In genomic region chr9:110230395-110231071, GRCm38 (mm10) we compare ENCODE assay signal across 14 mouse cellular contexts. TPM values are rescaled to one million over a fixed set of nuclear protein-coding genes. Genes with fewer than 3 reads are reported as not detected.
A peak's percentile ranks its signal among the peaks of the same experiment; 100 is the strongest.
DNase-seq lines count a peak whose midpoint lies in the region; ATAC-seq and TF ChIP-seq lines count a peak whose summit lies in the region.
"Had no signal": no experiment of that assay in that cellular context is flagged by ENCODE, and none has a peak within 500 bp of the region (broad histone marks: within the 10 kb centered on the region; RNA-seq: fewer than 3 reads in every experiment).

No protein-coding gene starts in this region.

- WGBS in hindbrain, embryonic 12.5 days: 86% methylated on average over 16 of the region's 16 CpGs
- WGBS in hindbrain, embryonic 10.5 days: 91% methylated on average over 16 of the region's 16 CpGs
- WGBS in lung, postnatal 0 days: 74% methylated on average over 16 of the region's 16 CpGs
- WGBS in limb, embryonic 14.5 days: 67% methylated on average over 16 of the region's 16 CpGs
- 82% methylated on average over 16 of the region's 16 CpGs for WGBS in kidney, embryonic 16.5 days

- H3K4me3 ChIP-seq in hindbrain, embryonic 12.5 days: no peak overlapping the region
- no peak overlapping the region for H3K4me3 ChIP-seq in hindbrain, embryonic 10.5 days
- H3K4me3 ChIP-seq in lung, postnatal 0 days (ENCODE audit: low read depth, low read length): no peak overlapping the region
- no peak overlapping the region for H3K4me3 ChIP-seq in limb, embryonic 14.5 days (replicated peaks; ENCODE audit: low read length)
- no peak overlapping the region for H3K4me3 ChIP-seq in kidney, embryonic 16.5 days (ENCODE audit: low read length)
- H3K4me3 ChIP-seq: midbrain, embryonic 12.5 days; neural tube, embryonic 13.5 days had no signal

- TF ChIP-seq EP300 in lung, postnatal 0 days (IDR thresholded peaks at IDR 0.05): no peak

- no peak for ATAC-seq in hindbrain, embryonic 12.5 days (ENCODE audit: low FRiP score)
- peak; percentile 75 for ATAC-seq in lung, postnatal 0 days
- ATAC-seq in limb, embryonic 14.5 days (ENCODE audit: low FRiP score, low read depth): peak; percentile 39; the same call in 1 of the 2 replicates
- ATAC-seq in kidney, embryonic 16.5 days (ENCODE audit: low FRiP score, low TSS enrichment): no peak
- ATAC-seq: activated CD4-positive, CD25-positive, alpha-beta regulatory T cell, adult 4 months had no signal

- H3K9ac ChIP-seq in hindbrain, embryonic 12.5 days: no peak overlapping the region
- no peak overlapping the region for H3K9ac ChIP-seq in lung, postnatal 0 days (replicated peaks; ENCODE audit: low read depth)
- H3K9ac ChIP-seq in limb, embryonic 14.5 days (ENCODE audit: low read depth, low read length, severe bottlenecking): no peak overlapping the region
- H3K9ac ChIP-seq in kidney, embryonic 16.5 days (replicated peaks; ENCODE audit: low read length): no peak overlapping the region
- H3K9ac ChIP-seq: midbrain, embryonic 12.5 days; neural tube, embryonic 13.5 days had no signal

- H3K36me3 ChIP-seq in hindbrain, embryonic 12.5 days: peaks cover 84% of the 10 kb centered on the region
- H3K36me3 ChIP-seq in hindbrain, embryonic 10.5 days: peaks cover 100% of the 10 kb centered on the region
- peaks cover 10% of the 10 kb centered on the region; the same call in 1 of the 2 replicates for H3K36me3 ChIP-seq in lung, postnatal 0 days (ENCODE audit: insufficient read depth, low read length)
- peaks cover 77% of the 10 kb centered on the region for H3K36me3 ChIP-seq in limb, embryonic 14.5 days (ENCODE audit: control insufficient read depth, insufficient read depth, low read length)
- H3K36me3 ChIP-seq in kidney, embryonic 16.5 days (ENCODE audit: insufficient read depth, low read length): peaks cover 48% of the 10 kb centered on the region

- H3K27ac ChIP-seq in hindbrain, embryonic 12.5 days: 0 out of 2 replicates have a peak overlapping the region, but pooled peaks have one; percentile 23
- no peak overlapping the region for H3K27ac ChIP-seq in hindbrain, embryonic 10.5 days
- H3K27ac ChIP-seq in lung, postnatal 0 days (ENCODE audit: low read length): 0 out of 2 replicates have a peak overlapping the region, but pooled peaks have one; percentile 4
- H3K27ac ChIP-seq in limb, embryonic 14.5 days (replicated peaks; ENCODE audit: low read depth, low read length): no peak overlapping the region
- no peak overlapping the region for H3K27ac ChIP-seq in kidney, embryonic 16.5 days (ENCODE audit: low read length)
- H3K27ac ChIP-seq: midbrain, embryonic 12.5 days; neural tube, embryonic 13.5 days had no signal

- DNase-seq in hindbrain, embryonic 10.5 days (ENCODE audit: low spot score): no peak
- peak; percentile 63 for DNase-seq in lung, postnatal 0 days (ENCODE audit: low spot score)
- DNase-seq in lung, postnatal 4 days: no peak
- peak; percentile 83 to 90 for DNase-seq in cerebellum, adult 18-20 months
- no peak for DNase-seq in limb, embryonic 14.5 days (ENCODE audit: low spot score)
- no peak for DNase-seq in ovary, postnatal 10 days (ENCODE audit: low spot score)
- DNase-seq: B cell, adult 2 months; thymus, adult 2 months had no signal

- no peaks in the 10 kb centered on the region for H3K27me3 ChIP-seq in hindbrain, embryonic 12.5 days
- H3K27me3 ChIP-seq in hindbrain, embryonic 10.5 days (ENCODE audit: insufficient read depth, poor library complexity, severe bottlenecking): no peaks in the 10 kb centered on the region
- H3K27me3 ChIP-seq in lung, postnatal 0 days (replicated peaks; ENCODE audit: insufficient read depth, low read length): no peaks in the 10 kb centered on the region
- H3K27me3 ChIP-seq in limb, embryonic 14.5 days (ENCODE audit: control insufficient read depth, insufficient read depth, low read length): no peaks in the 10 kb centered on the region
- no peaks in the 10 kb centered on the region for H3K27me3 ChIP-seq in kidney, embryonic 16.5 days (ENCODE audit: insufficient read depth, low read length)
- H3K27me3 ChIP-seq: midbrain, embryonic 12.5 days; neural tube, embryonic 13.5 days had no signal

- no peaks in the 10 kb centered on the region for H3K4me1 ChIP-seq in hindbrain, embryonic 12.5 days
- no peaks in the 10 kb centered on the region for H3K4me1 ChIP-seq in hindbrain, embryonic 10.5 days (replicated peaks)
- H3K4me1 ChIP-seq in lung, postnatal 0 days (ENCODE audit: insufficient read depth, low read depth, low read length): no peaks in the 10 kb centered on the region
- H3K4me1 ChIP-seq in limb, embryonic 14.5 days (ENCODE audit: control insufficient read depth, insufficient read depth, low read length): no peaks in the 10 kb centered on the region
- H3K4me1 ChIP-seq in kidney, embryonic 16.5 days (ENCODE audit: insufficient read depth, low read length): no peaks in the 10 kb centered on the region
- H3K4me1 ChIP-seq: midbrain, embryonic 12.5 days had no signal

- H3K4me2 ChIP-seq in hindbrain, embryonic 12.5 days (replicated peaks): no peak overlapping the region
- H3K4me2 ChIP-seq in lung, postnatal 0 days (replicated peaks; ENCODE audit: low read depth, low read length): no peak overlapping the region
- no peak overlapping the region for H3K4me2 ChIP-seq in limb, embryonic 14.5 days (replicated peaks; ENCODE audit: low read depth, low read length, severe bottlenecking)
- H3K4me2 ChIP-seq in kidney, embryonic 16.5 days (replicated peaks; ENCODE audit: low read depth, low read length): no peak overlapping the region
- H3K4me2 ChIP-seq: midbrain, embryonic 12.5 days; neural tube, embryonic 13.5 days had no signal

- no peak for TF ChIP-seq CTCF in lung, postnatal 0 days (IDR thresholded peaks at IDR 0.05)

- TF ChIP-seq POLR2A in limb, embryonic 14.5 days (IDR thresholded peaks at IDR 0.05; ENCODE audit: borderline replicate concordance, extremely low read depth, insufficient read depth, insufficient read length): no peak

- H3K9me3 ChIP-seq in hindbrain, embryonic 12.5 days (replicated peaks): no peaks in the 10 kb centered on the region
- H3K9me3 ChIP-seq in hindbrain, embryonic 10.5 days: no peaks in the 10 kb centered on the region
- H3K9me3 ChIP-seq in lung, postnatal 0 days (ENCODE audit: low read length): no peaks in the 10 kb centered on the region
- no peaks in the 10 kb centered on the region for H3K9me3 ChIP-seq in limb, embryonic 14.5 days (ENCODE audit: control insufficient read depth, low read length)
- no peaks in the 10 kb centered on the region for H3K9me3 ChIP-seq in kidney, embryonic 16.5 days (ENCODE audit: low read length)
- H3K9me3 ChIP-seq: G1E; midbrain, embryonic 12.5 days; neural tube, embryonic 13.5 days had no signal

RNA-seq across cellular contexts. Expression of gene Cspg5, which starts 13.1 kb away (rescaled TPM):
- polyA plus RNA-seq in hindbrain, embryonic 12.5 days (2016; fragmentation: Nextera tagmentation; extraction: Ambion mirVana): 27.3 and 27.7 TPM in 2 replicates
- 7.0 and 15.1 TPM in 2 replicates for polyA plus RNA-seq in hindbrain, embryonic 10.5 days (2016; fragmentation: Nextera tagmentation; extraction: Ambion mirVana)
- polyA plus RNA-seq in lung, postnatal 0 days (2015; fragmentation: Nextera tagmentation; extraction: Ambion mirVana): 1.9 and 2.1 TPM in 2 replicates
- 10.0 and 11.0 TPM in 2 replicates for polyA plus RNA-seq in limb, embryonic 14.5 days (2012; rRNA removed)
- 6.4 and 7.6 TPM in 2 replicates for polyA plus RNA-seq in limb, embryonic 14.5 days (2014; fragmentation: Nextera tagmentation; extraction: Ambion mirVana)
- polyA plus RNA-seq in kidney, embryonic 16.5 days (2015; fragmentation: Nextera tagmentation; extraction: Ambion mirVana): 1.7 and 2.5 TPM in 2 replicates

Comparison
In these comparisons a context has a peak if more than half of its experiments do, and no peak if none do; other contexts are left out.
1. H3K27ac ChIP-seq: peak in hindbrain, embryonic 12.5 days (single experiment) and lung, postnatal 0 days (single experiment); none in hindbrain, embryonic 10.5 days (single experiment), limb, embryonic 14.5 days (single experiment) and kidney, embryonic 16.5 days (single experiment).
2. DNase-seq: peak in lung, postnatal 0 days (single experiment) and cerebellum, adult 18-20 months (2 of 2); none in hindbrain, embryonic 10.5 days (single experiment), lung, postnatal 4 days (0 of 2), limb, embryonic 14.5 days (single experiment) and ovary, postnatal 10 days (single experiment).
3. ATAC-seq: peak in lung, postnatal 0 days (single experiment) and limb, embryonic 14.5 days (single experiment); none in hindbrain, embryonic 12.5 days (single experiment) and kidney, embryonic 16.5 days (single experiment).